Mouse (Mus musculus) heart, adult 2 months (tissue): ENCODE results near the gene Olfr157.

Source experiments
- CTCF ChIP-seq: fragments of 200-600 bp; IDR thresholded peaks from 2 replicates; pipeline ENCODE4 v1.8.1; 2022; ENCODE audit warnings: antibody characterized with exemption, mild to moderate bottlenecking, moderate library complexity
- POLR2A ChIP-seq: fragments of 200-500 bp; IDR thresholded peaks from 2 replicates; pipeline ENCODE4 v1.6.1; 2011; ENCODE audit warnings: mild to moderate bottlenecking, low read depth, low read length, control low read depth; ENCODE audit not compliant: insufficient read depth

DNA sequence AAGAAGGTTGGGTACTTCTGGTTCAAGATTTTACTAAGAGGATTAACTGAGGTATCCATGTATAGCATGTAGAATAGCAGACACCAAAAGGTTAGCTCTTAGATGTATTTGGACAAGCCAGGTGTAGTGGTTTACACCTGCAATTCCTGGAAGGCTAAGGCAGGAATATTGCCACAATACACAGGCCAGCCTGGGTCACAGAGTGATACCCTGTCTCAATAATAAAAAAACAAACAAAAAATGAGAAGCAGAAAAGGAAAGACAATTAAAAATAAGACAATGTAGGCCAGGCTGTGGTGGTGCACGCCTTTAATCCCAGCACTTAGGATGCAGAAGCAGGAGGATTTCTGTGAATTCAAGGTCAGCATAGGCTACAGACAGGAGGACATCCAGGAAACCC, 37.2 kb upstream of the Olfr157 start:
- TF ChIP-seq CTCF: no peak
- no peak for TF ChIP-seq POLR2A
